Mouse (Mus musculus) heart, embryonic 13.5 days (tissue): ENCODE measurements around the gene Gm8978. TPM values are rescaled to one million over a fixed set of nuclear protein-coding genes. Genes with fewer than 3 reads are reported as not detected.
"Not testable (repeated sequence)": the region's sequence is repeated elsewhere in the genome, so short reads cannot be mapped to it uniquely, and the experiment has no call there.

Source experiments
- ATAC-seq: fragments of 200-750 bp; cut with Nextera tagmentation; 2 replicates; pipeline ENCODE4 v1.8.0; 2017; ENCODE audit warnings: moderate TSS enrichment; ENCODE audit not compliant: insufficient number of reproducible peaks, low FRiP score, low TSS enrichment; ENCODE audit errors: extremely low read depth
- H3K27ac ChIP-seq: fragments of 300-500 bp; sonication (generic); replicated peaks from 2 replicates; pipeline ENCODE4 v1.5.1; 2015; ENCODE audit warnings: moderate library complexity, mild to moderate bottlenecking, inconsistent platforms
- H3K27me3 ChIP-seq: fragments of 300-500 bp; sonication (generic); replicated peaks from 2 replicates; pipeline ENCODE4 v1.6.1; 2015; ENCODE audit warnings: mild to moderate bottlenecking, inconsistent platforms
- H3K36me3 ChIP-seq: fragments of 300-500 bp; sonication (generic); 2 replicates; pipeline ENCODE4 v1.6.1; 2015; ENCODE audit warnings: mild to moderate bottlenecking, inconsistent platforms
- H3K4me1 ChIP-seq: fragments of 300-500 bp; sonication (generic); 2 replicates; pipeline ENCODE4 v1.6.1; 2015; ENCODE audit warnings: inconsistent platforms
- H3K4me2 ChIP-seq: fragments of 300-500 bp; sonication (generic); 2 replicates; pipeline ENCODE4 v1.6.1; 2015; ENCODE audit warnings: inconsistent platforms, mild to moderate bottlenecking, moderate library complexity
- H3K4me3 ChIP-seq: fragments of 300-500 bp; sonication (generic); 2 replicates; pipeline ENCODE4 v1.5.1; 2015; ENCODE audit warnings: moderate library complexity, mild to moderate bottlenecking, inconsistent platforms
- H3K9ac ChIP-seq: fragments of 300-500 bp; sonication (generic); 2 replicates; pipeline ENCODE4 v1.6.1; 2015; ENCODE audit warnings: inconsistent platforms, mild to moderate bottlenecking, moderate library complexity
- H3K9me3 ChIP-seq: fragments of 300-500 bp; sonication (generic); 2 replicates; pipeline ENCODE4 v1.6.1; 2016; ENCODE audit warnings: inconsistent platforms
- WGBS: fragments of 180-500 bp; shearing (Covaris S2); methylation state at CpG from one replicate; pipeline ENCODE4 v1.1.7; 2015; ENCODE audit warnings: mixed read lengths; 5-methylcytosine and 5-hydroxymethylcytosine counted together
- microRNA-seq: library from miRNA; unstranded; fragments of <30 nt; microRNA quantifications from one replicate; pipeline ENCODE4, GENCODE M21; 2016
- polyA plus RNA-seq: library from polyadenylated mRNA; unstranded; fragments of >200 nt; fragmentation: Nextera tagmentation; extraction: Ambion mirVana; gene quantifications from 2 replicates; pipeline ENCODE4 v1.2.1, GENCODE M21; 2015

The Gm8978 gene
- polyA plus RNA-seq = not detected in 2 replicates

GRCm38 (mm10) chr19:33625152-33625551 lies at the start of gene Gm8978:
Gm8978 (minus strand) TSS chr19:33625252.
- not testable (repeated sequence) for H3K9ac ChIP-seq, H3K4me2 ChIP-seq, H3K9me3 ChIP-seq, H3K4me3 ChIP-seq, H3K27me3 ChIP-seq, H3K4me1 ChIP-seq, H3K27ac ChIP-seq, ATAC-seq, H3K36me3 ChIP-seq

- H3K36me3 ChIP-seq, H3K4me1 ChIP-seq, H3K9me3 ChIP-seq, H3K27ac ChIP-seq, H3K27me3 ChIP-seq: not testable (repeated sequence)
- Histone ChIP-seq H3K4me2 (peak overlapping the region; percentile 68), H3K4me3 (peak overlapping the region; percentile 53), H3K9ac (peak overlapping the region; percentile 77)
- ATAC-seq = peak; percentile 85
- WGBS = 5% methylated on average over 10 of the region's 38 CpGs
These were observed 35.3 kb downstream of the Gm8978 start for GRCm38 (mm10) chr19:33589626-33590302.

GRCm38 (mm10) chr19:33568551-33568950 lies 56.5 kb downstream of the Gm8978 start:
- H3K27me3 ChIP-seq, ATAC-seq, H3K4me1 ChIP-seq, H3K9ac ChIP-seq, H3K27ac ChIP-seq, H3K4me3 ChIP-seq, H3K36me3 ChIP-seq, H3K9me3 ChIP-seq, H3K4me2 ChIP-seq: not testable (repeated sequence)
- WGBS = 76% methylated on average over 5 of the region's 5 CpGs

Small RNA genes within 50 kb of the gene (microRNA-seq; reads per million reads assigned to microRNA genes)
- gene Gm27440 = not detected

Other genes with a start within 250 kb of the Gm8978 start
- gene Rnls, start 233.0 kb downstream of the Gm8978 start, polyA plus RNA-seq = 8.9 and 9.9 TPM in 2 replicates
- gene Lipo4, start 107.5 kb downstream of the Gm8978 start, polyA plus RNA-seq = not detected in 2 replicates
- gene Lipo2, start 126.1 kb upstream of the Gm8978 start, polyA plus RNA-seq = 0.41 and 0.52 TPM in 2 replicates
- gene Lipo3, start 136.7 kb upstream of the Gm8978 start, polyA plus RNA-seq = 12.0 and 12.8 TPM in 2 replicates
- not detected in 2 replicates for gene Lipo1, start 162.2 kb upstream of the Gm8978 start, polyA plus RNA-seq